Mouse (Mus musculus) cerebellum, adult 8-10 months (tissue): ENCODE measurements around the gene Zfp712.

Experiments
- DNase-seq: peaks from one replicate; pipeline ENCODE4 v3.0.0; 2022

Zfp712 gene

GRCm38 (mm10) chr13:67060786-67061358 is at the start of gene Zfp712:
Zfp712 (minus strand) TSS chr13:67061170.
- peak; percentile 90 for DNase-seq

GRCm38 (mm10) chr13:67108821-67109206 is 47.8 kb upstream of the Zfp712 start:
- DNase-seq = no peak

- DNase-seq = peak; percentile 92
These were observed 47.3 kb upstream of the Zfp712 start, which contains the start of gene Gm28557 for GRCm38 (mm10) chr13:67108194-67108820. Gm28557 (minus strand) TSS chr13:67108604.

DNA sequence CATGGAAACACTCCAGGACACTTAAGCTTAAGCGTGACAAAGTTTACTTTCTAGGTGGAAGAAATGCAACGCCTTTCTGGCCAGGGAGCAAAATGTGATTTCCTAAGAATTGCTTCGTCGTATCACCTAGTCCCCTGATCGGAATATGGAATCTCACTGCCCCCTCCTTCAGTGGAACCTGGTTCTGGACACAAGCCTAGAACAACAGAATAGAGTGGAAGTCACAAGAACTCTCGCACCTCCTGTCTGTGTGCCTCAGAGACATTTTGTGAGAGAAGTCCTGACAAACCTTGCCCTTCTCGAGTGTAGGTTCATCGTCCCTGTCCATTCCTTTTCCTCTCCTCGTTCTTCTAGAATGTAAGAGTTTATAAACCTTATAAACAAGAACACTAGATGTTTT is 46.7 kb upstream of the Zfp712 start:
- DNase-seq = peak; percentile 5

DNA sequence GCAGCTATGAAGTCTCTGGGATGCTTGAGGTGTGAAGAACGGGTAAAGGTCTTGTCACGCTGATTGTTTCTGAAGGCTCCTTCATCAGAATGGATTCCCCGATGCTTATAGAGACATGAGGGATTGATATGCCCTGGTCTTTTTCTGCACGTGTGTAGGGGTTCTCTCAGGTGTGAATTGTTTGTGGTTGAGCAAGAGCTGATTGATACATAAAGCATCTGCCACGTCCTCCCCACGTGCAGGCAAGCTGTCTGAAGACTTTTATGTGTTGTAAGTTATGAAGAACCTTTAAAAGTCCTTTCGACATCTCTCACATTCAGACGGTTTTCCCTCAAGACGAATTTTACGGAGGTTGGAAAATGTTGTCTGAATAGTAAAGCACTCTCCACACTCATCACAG is 36.9 kb upstream of the Zfp712 start, which contains the start of gene Zfp708:
Gene Zfp708, minus strand, starts transcription at position 101 of the 400 bp plus-strand sequence.
- no peak for DNase-seq

- no peak for DNase-seq
These were observed 29.2 kb upstream of the Zfp712 start for GRCm38 (mm10) chr13:67090154-67090553.

GRCm38 (mm10) chr13:67081946-67082345 is 21.0 kb upstream of the Zfp712 start:
- DNase-seq = peak; percentile 8

- DNase-seq = peak; percentile 59
These were observed 20.3 kb upstream of the Zfp712 start for GRCm38 (mm10) chr13:67081142-67081713.

GRCm38 (mm10) chr13:67077244-67077643 is 16.3 kb upstream of the Zfp712 start:
- no peak for DNase-seq

DNA sequence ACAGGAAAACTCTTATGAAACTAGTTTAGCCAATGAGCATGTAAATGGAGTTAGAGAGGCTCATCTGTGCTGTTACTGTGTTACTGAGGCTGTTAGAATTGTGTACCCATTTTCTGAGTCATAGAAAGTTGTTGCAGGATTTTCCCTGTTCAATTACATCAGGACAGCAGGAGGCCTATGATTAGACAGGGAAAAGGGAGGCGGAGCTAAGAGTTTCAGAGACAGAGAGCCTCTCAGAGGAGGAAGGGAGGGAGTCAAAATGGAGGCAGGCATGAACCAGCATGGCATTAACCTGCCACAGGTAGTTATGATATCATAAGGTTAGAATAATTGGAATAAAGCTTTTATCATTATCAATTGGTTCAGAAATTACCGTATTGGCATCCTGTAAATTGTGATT is 11.8 kb upstream of the Zfp712 start:
- no peak for DNase-seq

DNA sequence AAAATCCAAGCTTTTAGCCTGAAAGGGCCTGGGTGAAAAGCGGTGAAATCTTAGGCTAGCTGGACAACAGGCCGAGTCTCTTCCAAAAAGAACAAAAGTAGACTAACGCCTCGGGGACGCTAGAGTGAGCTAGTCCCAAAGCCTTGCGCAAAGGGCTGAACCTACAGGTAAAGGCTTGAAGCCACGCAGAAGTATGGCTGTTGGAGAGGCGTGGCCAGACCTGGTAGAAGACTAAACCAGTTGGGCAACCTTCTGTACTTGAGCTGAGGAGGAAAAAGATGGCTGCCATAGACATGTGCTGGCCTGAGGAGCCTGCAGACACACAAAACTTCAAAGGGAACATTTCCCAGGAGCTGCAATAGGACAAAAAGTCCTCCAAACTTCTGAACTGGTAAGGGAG is 4.4 kb upstream of the Zfp712 start:
- no peak for DNase-seq

DNA sequence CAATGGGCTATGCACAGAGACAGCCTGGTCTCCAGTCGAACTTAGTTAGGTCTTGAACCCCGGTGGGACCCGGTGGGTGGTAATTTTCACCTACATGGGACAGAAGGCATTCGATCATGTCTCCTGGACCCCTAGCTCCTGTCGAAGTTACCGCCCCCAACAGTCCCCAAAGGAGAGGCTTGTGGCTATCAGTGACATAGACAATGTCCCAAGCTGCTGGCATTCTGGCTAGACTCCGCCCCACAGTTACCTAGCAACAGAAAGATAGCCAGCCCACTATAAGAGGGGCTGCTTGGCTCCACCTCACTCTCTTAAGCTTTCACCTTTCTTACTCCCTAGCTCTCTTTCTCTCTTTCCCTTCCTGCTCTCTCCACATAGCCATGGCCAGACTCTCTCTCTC is 1.5 kb upstream of the Zfp712 start:
- peak; percentile 7 for DNase-seq

DNA sequence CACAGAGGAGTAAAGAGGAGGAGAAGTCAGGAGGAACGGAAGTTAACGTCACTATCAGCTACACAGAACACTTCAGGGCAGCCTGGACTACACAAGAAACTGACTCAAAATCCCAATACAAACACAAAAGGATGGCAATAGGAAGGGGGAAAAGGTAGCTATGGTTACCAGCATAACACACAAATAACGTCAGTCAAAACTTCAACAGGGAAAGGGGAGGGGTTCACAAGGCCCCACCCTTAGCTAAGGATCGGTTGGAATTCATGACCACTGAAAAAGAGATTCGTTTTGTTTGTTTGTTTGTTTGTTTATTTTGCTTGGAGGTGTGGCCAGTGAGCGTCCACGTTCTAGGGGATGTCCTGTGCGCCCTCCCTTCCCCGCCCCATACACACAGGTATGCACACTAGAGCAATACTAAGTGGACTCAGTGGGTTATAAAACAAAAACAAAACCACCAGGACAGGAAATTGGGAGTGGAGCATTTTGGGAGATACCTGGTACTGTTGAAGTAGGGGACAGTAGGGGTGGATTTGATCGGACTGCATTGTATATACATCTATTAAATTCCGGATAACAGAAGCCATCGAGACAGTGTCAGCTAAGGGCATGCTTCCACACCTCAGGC is 697 bp downstream of the Zfp712 start:
- DNase-seq = no peak
